Mouse (Mus musculus) kidney, adult 2 months (tissue): ENCODE data around the gene Rnf144b.

Experiments used
- CTCF ChIP-seq: fragments of 200-500 bp; conservative IDR thresholded peaks from 2 replicates; pipeline ENCODE4 v1.5.1; 2011; ENCODE audit warnings: low read depth, mild to moderate bottlenecking, control low read depth, low read length, moderate library complexity, mixed read lengths; ENCODE audit not compliant: insufficient read depth, insufficient read length
- POLR2A ChIP-seq: fragments of 200-500 bp; IDR thresholded peaks from one replicate; pipeline ENCODE4 v1.6.1; 2011; ENCODE audit warnings: low read depth, low read length, control low read depth

DNA sequence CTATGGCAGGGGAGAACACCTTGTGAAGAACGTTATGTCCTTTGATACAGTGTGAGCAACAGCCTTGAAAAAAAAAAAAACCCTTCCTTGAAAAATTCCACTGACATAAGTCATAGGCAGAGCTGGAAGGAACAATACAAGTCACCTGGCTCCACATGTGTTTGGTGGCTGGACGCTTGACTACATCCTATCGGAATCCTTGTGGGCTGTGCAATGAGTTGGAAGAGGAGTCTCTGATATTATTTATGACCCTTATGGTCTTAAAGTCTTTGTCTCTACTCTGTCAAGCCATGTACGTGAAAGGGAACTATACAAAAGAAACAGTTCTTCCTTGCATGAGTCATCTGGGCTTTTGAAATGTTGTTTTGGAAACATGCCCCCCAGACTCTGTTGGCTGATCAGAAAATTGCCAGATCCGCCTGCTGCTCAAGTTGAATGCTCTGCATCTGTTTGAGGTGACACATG lies 94.7 kb downstream of the Rnf144b start:
- TF ChIP-seq CTCF (no peak), POLR2A (no peak)
